Mouse (Mus musculus) C2C12 (cell line): ENCODE results near the gene Rps6ka5.

Experiments used
- CEBPB ChIP-seq: IDR thresholded peaks from one replicate; pipeline ENCODE4 v1.6.1; 2011; ENCODE audit warnings: low read depth, mild to moderate bottlenecking, control low read depth, moderate library complexity
- CTCF ChIP-seq: IDR thresholded peaks from one replicate; pipeline ENCODE4 v1.5.1; 2011; ENCODE audit not compliant: control insufficient read depth, insufficient read depth, insufficient read length
- FOSL1 ChIP-seq: IDR thresholded peaks from one replicate; pipeline ENCODE4 v1.8.0; 2011; ENCODE audit warnings: mild to moderate bottlenecking, low read length; ENCODE audit not compliant: poor library complexity, insufficient read depth, severe bottlenecking
- MAX ChIP-seq: IDR thresholded peaks from one replicate; pipeline ENCODE4 v1.6.1; 2011; ENCODE audit warnings: mild to moderate bottlenecking, control low read depth
- MYOD1 ChIP-seq: IDR thresholded peaks from one replicate; pipeline ENCODE4 v1.6.1; 2011; ENCODE audit warnings: low read depth; ENCODE audit not compliant: control insufficient read depth, insufficient read length

DNA sequence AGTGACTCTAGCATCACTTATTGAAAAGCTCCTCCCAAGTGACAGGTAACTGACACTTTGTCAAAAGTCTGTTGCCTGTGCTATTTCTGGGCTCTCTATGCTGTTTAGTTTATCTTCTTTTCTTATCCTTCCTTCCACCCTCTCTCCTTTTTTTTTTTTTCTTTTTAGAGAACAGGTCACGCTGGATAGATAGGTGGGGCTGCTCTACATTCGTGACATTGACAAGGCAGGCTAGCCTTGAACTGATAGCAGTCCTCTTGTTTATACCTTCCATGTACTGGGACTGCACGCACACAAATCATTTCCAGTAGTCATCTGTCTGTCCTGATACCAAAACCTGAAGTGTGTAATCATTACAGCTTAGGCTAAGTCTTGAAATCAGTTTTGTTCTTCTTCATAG, 132.1 kb downstream of the Rps6ka5 start:
- no peak for TF ChIP-seq CTCF
- no peak for TF ChIP-seq MAX
- no peak for TF ChIP-seq MYOD1
- no peak for TF ChIP-seq CEBPB
- no peak for TF ChIP-seq FOSL1
